Mouse (Mus musculus): Measurements from ENCODE around the gene Axdnd1.
"Not testable (repeated sequence)": the region's sequence is repeated elsewhere in the genome, so short reads cannot be mapped to it uniquely, and the experiment has no call there.

Axdnd1 gene

GRCm38 (mm10) chr1:156345633-156346032 is 75.3 kb downstream of the Axdnd1 start:
- in situ Hi-C loops (cut with MboI; ENCODE audit: low sequenced_read_pairs), result no loop called here

GRCm38 (mm10) chr1:156344433-156344832 is 76.5 kb downstream of the Axdnd1 start:
- in situ Hi-C loops (cut with MboI; ENCODE audit: low sequenced_read_pairs), result no loop called here

DNA sequence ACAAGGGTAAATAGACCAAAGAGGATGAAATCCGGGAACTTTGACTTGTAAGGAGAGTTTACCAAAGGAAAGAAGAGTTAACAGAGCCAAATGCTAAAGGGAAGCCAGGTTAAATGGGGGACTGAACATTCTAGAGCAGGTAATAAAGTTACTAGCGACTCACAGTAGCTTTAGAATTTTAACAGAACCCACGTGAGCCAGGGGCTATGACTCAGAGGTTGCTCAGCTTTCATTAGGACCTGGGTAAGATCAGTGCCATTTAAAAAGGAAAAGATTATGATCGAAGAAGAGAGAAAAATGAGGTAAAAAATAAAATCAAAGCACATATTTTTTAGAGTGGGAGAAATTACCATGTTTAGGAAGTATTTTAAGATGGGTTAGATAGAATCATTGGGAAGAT is 80.1 kb downstream of the Axdnd1 start:
- in situ Hi-C loops (cut with MboI; ENCODE audit: low sequenced_read_pairs), result no loop called here

- in situ Hi-C loops (cut with MboI; ENCODE audit: low sequenced_read_pairs), result no loop called here
These were observed 97.8 kb downstream of the Axdnd1 start for GRCm38 (mm10) chr1:156323126-156323525.

- in situ Hi-C loops (cut with MboI; ENCODE audit: low sequenced_read_pairs), result no loop called here
These were observed 110.3 kb downstream of the Axdnd1 start, which contains the start of gene Nphs2 for GRCm38 (mm10) chr1:156310630-156311029. Nphs2 (plus strand) TSS chr1:156310727.

DNA sequence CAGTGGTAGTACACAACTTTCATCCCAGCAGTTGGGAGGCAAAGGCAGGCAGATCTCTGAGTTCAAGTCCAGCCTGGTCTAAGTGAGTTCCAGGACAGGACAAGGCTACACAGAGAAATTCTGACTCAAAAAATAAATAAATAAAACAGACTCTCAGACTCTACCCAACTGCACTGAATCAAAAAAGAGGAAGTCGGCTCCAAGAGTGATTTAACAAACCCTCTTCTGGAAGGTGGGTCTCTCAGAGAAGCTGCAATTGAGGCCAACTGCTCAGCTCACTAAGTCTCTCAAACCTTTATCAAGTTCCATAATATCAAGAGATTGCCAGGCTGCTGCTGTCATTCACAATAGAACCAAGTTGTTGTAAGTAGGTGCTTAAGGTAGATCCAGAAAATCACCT is 112.4 kb downstream of the Axdnd1 start:
- in situ Hi-C loops (cut with MboI; ENCODE audit: low sequenced_read_pairs), result no loop called here

DNA sequence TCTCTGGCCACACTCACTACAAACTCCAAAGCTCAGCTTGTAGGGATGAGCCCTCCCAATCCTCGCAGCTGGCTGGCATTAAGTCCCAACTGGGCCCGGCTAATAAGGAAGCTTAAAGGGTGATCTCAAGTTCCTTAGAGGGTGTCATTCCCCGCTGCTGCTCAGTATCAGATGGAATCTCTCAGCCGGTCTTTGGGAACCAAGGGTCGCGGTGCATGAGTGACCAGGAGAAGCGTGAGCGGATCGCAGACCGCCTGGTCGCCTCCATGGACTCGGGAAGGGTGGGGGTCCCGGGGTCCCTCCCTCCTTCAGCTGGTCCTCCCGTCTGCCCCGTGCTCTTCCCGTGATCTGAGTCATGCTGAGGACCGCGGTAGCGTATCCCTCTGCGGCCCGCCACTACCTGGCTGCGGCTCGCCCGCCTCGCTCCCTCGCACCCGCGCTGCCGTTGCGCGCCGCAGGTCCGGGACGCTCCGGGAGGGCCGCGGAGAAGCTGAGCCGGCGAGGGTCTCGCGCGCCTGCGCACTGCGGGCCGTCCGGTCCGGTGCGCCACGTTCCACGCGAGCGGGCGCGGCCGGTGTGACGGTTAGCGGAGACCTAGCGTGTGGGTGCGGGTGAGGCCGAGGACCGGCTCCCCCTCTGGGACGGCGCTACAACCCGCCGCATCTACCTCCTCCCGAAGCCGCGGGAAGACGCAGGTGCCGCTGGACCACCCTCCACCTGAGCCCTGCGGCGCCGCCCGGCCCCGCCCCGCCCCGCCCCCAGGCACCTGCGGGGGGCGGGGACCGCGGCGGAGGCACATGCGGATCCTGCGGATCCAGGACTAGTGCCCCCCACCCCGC is 117.8 kb downstream of the Axdnd1 start, which contains the start of gene Tdrd5:
TSS of gene Tdrd5 (minus strand) at position 754 of the 839 bp plus-strand sequence.
- in situ Hi-C loops (cut with MboI; ENCODE audit: low sequenced_read_pairs), result no loop called here

- in situ Hi-C loops (cut with MboI; ENCODE audit: low sequenced_read_pairs), result no loop called here
These were observed 130.9 kb downstream of the Axdnd1 start for GRCm38 (mm10) chr1:156290016-156290415.

DNA sequence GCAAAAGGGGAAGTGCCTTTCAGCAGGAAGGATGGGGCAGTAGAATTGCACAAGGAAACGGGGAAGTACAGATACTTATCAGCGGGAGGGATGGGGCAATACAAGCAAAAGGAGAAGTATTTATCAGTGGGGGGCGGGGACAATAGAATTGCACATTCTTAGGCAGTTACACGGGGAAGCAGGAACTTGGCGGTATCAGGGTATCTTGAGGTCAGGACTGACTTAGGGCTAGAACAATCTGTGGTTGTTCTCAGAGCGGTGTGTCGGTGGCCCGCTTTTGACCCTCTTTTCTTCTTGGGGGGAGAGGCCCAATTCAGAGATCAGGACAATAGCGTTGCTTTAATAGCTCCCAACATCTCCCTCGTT is 131.8 kb downstream of the Axdnd1 start:
- in situ Hi-C loops (cut with MboI; ENCODE audit: low sequenced_read_pairs), result not testable (repeated sequence)

GRCm38 (mm10) chr1:156288556-156289221 is 132.3 kb downstream of the Axdnd1 start:
- in situ Hi-C loops (cut with MboI; ENCODE audit: low sequenced_read_pairs), result no loop called here

DNA sequence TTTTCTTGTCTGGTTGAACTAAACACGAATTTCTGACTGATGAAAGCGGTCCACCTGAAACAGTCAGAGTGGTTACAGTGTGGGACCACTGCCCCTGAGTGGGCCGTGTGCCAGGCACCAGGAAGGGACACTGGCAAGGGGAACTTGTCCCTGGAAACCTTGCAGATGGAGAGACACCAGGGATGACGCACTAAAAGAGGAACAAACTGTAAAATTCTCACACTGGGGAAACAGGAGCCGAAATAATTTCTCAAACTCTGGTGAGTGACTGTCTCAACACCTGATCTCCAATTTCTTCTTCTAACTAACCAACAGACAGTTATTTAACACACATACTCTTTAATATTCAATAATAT is 135.4 kb downstream of the Axdnd1 start:
- in situ Hi-C loops (cut with MboI; ENCODE audit: low sequenced_read_pairs), result no loop called here

- in situ Hi-C loops (cut with MboI; ENCODE audit: low sequenced_read_pairs), result no loop called here
These were observed 136.0 kb downstream of the Axdnd1 start for GRCm38 (mm10) chr1:156284851-156285540.

- in situ Hi-C loops (cut with MboI; ENCODE audit: low sequenced_read_pairs), result no loop called here
These were observed 136.8 kb downstream of the Axdnd1 start for GRCm38 (mm10) chr1:156284207-156284606.

- in situ Hi-C loops (cut with MboI; ENCODE audit: low sequenced_read_pairs), result no loop called here
These were observed 140.8 kb downstream of the Axdnd1 start for GRCm38 (mm10) chr1:156280131-156280530.

DNA sequence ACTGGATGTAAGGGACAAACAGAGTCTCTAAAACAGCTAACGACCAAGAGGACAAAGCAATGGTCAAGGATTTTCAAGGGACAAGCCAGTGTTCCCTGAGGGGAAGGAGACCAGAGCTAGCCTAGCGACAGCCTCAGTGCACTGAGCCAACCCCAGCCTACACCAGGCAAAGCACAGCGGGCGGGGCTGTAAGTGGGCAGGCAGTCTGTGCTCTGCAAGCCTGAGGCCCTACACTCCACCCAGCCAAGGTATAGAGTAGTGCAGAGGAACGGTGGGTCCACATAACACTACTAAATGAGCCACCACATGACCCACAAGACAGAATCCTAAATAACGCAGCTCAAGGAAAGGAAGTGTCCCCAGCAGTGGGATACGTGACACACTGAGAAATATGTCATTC is 147.3 kb downstream of the Axdnd1 start:
- in situ Hi-C loops (cut with MboI; ENCODE audit: low sequenced_read_pairs), result no loop called here

Measured in CH12F3 (cell line).